Mouse (Mus musculus) gastrocnemius, adult 2 months (tissue): ENCODE data around the gene P3h1. TPM values are rescaled to one million over a fixed set of nuclear protein-coding genes. Genes with fewer than 3 reads are reported as not detected.
"Not testable (repeated sequence)": the region's sequence is repeated elsewhere in the genome, so short reads cannot be mapped to it uniquely, and the experiment has no call there.

Source experiments
- DNase-seq: peaks from one replicate; pipeline ENCODE4 v3.0.0; 2022
- H3K27ac ChIP-seq: fragments of 200-600 bp; 2 replicates; pipeline ENCODE4 v1.8.1; 2022; ENCODE audit warnings: mild to moderate bottlenecking
- H3K4me3 ChIP-seq: fragments of 200-600 bp; 2 replicates; pipeline ENCODE4 v1.8.1; 2022; ENCODE audit warnings: mild to moderate bottlenecking, moderate library complexity
- CTCF ChIP-seq: fragments of 200-600 bp; IDR thresholded peaks from 2 replicates; pipeline ENCODE4 v1.8.1; 2022; ENCODE audit warnings: antibody characterized with exemption, mild to moderate bottlenecking, moderate library complexity
- intact Hi-C: fragments of 180-260 bp; cut with DNase I; formaldehyde crosslinking; loops from one replicate; pipeline ENCODE4 v1.15.1; 2025
- total RNA-seq, 2 experiments: library from RNA; stranded (reverse); gene quantifications; 2 replicates each; pipeline ENCODE4 v1.2.3; 2021

P3h1 gene
- total RNA-seq, 2 experiments from 2014 or later, result 9.6 to 12.7 TPM

DNA sequence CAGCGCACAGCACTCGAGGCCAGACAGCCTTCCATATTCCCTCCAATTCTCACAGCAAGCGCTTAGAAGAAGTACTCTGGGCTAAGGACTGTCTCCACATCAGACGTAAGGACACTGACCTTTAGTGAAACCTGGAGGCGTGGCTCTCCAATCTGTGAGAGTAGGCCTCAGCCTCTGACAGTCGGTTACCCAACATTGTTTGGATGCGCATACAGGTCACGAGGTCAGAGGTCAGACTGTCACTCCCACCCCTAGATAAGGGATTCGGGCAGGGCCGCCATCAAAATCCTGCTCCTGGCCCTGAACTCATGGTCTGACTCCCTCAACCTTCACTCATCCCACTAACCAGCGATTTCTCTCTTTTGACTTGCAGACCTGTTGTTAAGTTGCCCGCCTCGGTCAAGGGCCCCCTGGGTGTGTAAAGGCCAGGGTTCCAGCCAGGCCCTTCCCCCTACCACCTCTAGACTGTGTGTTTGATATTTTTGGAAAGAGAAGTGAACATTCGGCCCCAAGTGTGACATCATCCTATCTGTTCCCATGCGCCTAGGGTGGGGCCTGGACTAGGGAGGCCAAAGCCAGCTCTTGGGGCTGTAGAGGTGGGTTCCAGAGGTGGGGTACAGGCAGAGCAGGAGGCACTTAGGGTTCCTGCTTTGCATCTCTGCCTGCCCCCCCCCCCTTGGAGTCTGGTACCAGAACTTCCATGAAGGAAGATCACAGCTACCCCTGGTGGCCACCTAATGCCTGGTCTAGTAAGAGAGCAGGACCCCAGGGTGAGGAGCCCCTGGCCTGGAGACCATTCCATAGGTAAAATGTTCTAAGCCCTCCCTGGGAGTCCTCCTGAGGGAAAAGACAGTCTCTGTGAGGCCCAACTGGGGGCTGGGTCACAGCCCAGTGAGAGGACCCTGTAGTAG, 26.9 kb downstream of the P3h1 start:
- Histone ChIP-seq H3K4me3 (no peak overlapping the region), H3K27ac (peak overlapping the region; percentile 73)
- no peak for DNase-seq
- TF ChIP-seq CTCF, result no peak
- intact Hi-C loops, result no loop called here

DNA sequence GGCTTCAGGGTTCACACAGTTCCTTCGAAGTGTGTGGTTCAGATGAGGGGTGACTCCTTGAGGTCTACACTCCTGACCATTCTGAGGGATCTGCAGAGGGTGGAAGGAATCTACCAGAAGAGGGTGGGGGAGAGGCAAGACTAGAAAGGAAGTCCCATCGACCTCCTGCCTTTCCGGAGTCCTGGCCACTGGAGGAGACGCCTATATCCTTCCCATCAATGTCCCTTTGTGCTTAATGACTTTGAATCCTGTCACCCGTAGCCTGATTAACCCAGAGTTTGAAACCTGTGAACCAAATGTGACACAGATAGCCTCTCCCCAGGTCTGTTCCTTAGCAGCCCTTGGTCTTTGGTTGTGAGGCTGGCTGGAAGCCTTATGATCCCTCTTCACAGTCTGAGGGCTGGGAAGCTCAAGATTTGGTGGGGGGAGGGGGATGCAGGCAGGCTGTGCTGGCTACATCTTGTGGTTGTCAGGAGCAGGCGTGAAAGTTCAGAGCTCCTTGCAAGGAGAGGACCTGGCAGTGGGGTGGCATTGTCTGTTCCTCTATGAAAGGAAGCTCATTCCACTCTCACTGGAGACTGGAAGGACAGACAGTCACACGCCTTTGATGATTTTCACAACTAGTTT, 28.5 kb downstream of the P3h1 start:
- no peak overlapping the region for H3K4me3 ChIP-seq
- DNase-seq, result no peak
- TF ChIP-seq CTCF, result no peak
- intact Hi-C loops, result no loop called here
- H3K27ac ChIP-seq, result peak overlapping the region; percentile 80

DNA sequence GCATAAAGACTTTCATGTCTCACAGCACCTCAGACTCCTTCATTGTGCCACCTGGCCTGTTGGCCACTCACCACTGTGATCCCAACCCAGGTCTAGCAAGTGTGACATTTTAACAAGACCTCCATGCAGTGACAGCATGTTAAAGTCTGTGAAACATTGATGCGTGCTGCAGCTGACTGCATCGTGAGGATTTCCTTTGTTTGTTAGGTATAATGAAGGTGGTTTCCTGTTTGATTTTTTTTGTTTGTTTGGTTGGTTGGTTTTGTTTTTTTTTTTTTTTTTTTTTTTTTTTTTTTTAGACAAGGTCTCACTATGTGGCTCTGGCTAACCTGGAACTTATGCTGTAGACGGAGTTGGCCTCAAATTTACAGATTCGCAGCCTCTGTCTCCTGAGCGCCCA, 29.8 kb downstream of the P3h1 start:
- intact Hi-C loops, result no loop called here
- TF ChIP-seq CTCF, result no peak
- H3K27ac ChIP-seq, result peak overlapping the region; percentile 80
- DNase-seq, result no peak
- no peak overlapping the region for H3K4me3 ChIP-seq

DNA sequence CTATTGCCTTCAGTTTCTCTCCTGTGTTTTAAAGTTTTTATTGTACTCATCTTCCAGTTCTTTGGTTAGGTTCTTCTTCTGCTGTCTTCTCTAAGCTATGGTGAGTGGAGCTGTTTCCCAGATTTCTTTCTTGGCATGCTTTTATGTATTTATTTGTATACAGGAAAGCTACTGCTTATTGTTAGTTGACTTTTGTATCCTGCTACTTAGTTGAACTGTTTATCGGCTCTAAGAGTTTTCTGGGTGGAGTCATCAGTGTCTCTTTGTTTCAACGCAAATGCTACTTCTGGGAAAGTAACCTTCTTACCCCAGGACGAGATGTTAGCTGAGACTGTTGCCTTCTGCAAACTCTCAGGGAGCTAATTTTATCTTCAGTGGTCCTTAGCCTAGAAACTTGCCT, 30.7 kb downstream of the P3h1 start:
- no peak for TF ChIP-seq CTCF
- intact Hi-C loops, result no loop called here
- Histone ChIP-seq H3K4me3 (no peak overlapping the region), H3K27ac (peak overlapping the region; percentile 80)
- no peak for DNase-seq

DNA sequence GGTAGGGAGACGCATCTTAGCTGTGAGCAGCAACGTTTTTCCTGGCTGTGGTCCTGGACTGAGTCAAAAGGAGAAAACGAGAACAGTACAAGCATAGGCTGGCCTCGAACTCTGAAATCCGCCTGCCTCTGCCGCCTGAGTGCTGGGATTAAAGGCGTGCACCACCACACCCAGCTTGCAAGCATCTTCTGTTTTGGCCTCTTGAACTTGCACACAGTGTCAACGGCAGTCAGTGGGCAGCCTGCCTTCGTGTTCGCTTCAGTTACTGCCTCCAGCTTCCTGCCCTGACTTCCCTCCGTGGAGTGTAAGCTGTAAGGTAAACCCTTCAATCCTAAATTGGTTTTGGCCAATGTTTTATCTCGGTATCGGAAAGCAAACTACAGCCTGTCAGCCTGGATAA, 33.9 kb downstream of the P3h1 start:
- intact Hi-C loops, result no loop called here
- no peak for TF ChIP-seq CTCF
- no peak overlapping the region for H3K4me3 ChIP-seq
- peak overlapping the region; percentile 31; the same call in 1 of the 2 replicates for H3K27ac ChIP-seq
- DNase-seq, result no peak

DNA sequence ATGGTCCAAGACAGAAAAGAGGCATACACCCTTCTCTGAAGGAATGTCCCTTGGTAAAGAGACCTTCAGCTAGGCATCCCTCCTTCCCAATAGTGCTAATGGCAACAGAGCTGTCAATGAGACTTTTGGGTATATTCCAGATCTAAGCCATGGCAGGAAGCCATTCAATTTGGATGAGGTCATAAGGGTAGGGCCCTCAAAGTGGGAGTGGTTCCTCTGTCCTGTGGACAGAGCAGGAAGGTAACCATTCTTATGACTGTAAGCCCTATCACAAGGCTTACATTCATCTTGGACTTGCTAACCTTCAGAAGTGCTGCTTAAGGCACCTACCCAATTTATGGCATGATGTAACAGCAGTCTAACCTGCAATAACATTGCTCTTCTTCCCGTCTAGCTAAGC, 41.9 kb downstream of the P3h1 start:
- Histone ChIP-seq H3K27ac (peak overlapping the region; percentile 87), H3K4me3 (peak overlapping the region; percentile 32; the same call in 1 of the 2 replicates)
- intact Hi-C loops, result no loop called here
- no peak for DNase-seq
- no peak for TF ChIP-seq CTCF

DNA sequence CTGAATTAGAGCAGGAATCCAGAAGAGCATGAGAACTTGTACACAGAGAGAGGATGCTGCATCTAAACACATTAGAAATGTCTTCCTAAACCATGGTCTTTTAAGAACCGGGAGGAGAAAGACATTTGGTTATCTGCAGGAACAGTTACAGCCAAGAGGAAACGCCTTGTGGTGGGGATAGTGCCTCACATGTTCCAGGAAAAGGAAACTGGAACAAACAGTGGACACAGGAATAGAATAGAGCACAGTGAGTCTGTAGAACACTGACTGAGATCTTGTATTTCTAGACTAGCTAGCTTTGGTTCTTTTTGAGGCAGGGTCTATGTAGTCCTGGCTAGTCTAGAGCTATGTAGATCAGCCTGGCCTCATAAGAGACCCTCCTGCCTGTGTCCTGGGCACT, 42.5 kb downstream of the P3h1 start:
- Histone ChIP-seq H3K4me3 (peak overlapping the region; percentile 32; the same call in 1 of the 2 replicates), H3K27ac (peak overlapping the region; percentile 87)
- intact Hi-C loops, result no loop called here
- DNase-seq, result no peak
- peak; percentile 8; the same call in 1 of the 2 replicates for TF ChIP-seq CTCF

DNA sequence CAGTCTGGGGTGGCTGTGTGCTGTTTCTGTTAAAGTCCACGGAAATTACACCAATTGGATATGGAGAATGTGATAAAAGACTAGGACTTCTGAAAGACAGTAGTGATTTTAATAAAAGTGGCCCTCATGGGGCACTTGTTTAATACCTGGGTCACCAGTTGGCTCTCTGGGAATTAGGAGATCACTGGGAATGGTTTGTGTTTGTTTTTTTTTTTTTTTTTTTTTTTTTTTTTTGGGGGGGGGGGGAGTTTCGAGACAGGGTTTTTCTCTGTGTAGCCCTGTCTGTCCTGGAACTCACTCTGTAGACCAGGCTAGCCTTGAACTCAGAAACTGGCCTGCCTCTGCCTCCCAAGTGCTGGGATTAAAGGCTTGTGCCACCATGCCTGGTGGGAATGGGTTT, 43.0 kb downstream of the P3h1 start:
- Histone ChIP-seq H3K27ac (peak overlapping the region; percentile 87), H3K4me3 (peak overlapping the region; percentile 24; the same call in 1 of the 2 replicates)
- TF ChIP-seq CTCF, result no peak
- intact Hi-C loops, result no loop called here
- no peak for DNase-seq

DNA sequence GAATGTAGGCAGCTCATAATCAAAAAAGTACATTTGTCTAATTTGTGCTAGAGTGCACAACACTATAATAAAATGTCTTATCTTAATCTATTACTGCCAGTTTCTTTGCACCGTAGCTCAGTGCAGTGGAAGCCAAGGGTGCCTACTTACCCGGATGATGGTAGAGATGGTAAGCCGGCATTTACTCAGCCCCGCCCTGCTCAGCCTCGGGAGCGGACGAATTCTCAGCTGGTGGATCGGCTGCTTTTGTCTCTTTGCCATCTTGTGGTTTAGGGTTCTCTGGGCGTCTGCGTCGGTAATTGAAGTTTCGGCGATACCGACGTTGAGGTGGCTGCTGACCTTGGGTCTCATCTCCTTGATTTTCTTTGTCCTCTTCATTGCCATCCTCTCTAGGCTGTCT, 46.1 kb downstream of the P3h1 start:
- not testable (repeated sequence) for H3K4me3 ChIP-seq, DNase-seq

DNA sequence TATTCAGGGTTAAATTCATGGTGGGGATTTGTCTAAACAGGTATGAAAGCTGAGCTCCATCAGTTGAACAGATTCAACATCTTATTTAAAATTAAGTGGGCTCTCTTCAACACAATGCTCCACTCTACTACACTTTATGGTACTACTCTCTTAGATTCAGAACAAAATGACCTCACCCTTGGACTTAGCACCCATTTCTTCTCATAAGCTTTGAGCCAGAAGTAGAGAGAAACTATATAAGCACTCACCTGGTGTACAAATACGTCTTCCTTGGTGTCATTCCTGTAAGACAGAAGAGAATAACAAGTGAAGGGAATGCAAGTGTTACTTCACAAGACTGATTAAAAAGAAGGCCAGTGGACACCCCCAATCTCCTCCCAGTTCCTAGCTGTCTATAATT, 52.1 kb downstream of the P3h1 start:
- intact Hi-C loops, result no loop called here
- no peak for TF ChIP-seq CTCF
- DNase-seq, result no peak
- Histone ChIP-seq H3K27ac (no peak overlapping the region), H3K4me3 (no peak overlapping the region)

More for the DNA sequence above, 46.1 kb downstream of the P3h1 start:
- intact Hi-C loops, H3K27ac ChIP-seq: not testable (repeated sequence)

DNA sequence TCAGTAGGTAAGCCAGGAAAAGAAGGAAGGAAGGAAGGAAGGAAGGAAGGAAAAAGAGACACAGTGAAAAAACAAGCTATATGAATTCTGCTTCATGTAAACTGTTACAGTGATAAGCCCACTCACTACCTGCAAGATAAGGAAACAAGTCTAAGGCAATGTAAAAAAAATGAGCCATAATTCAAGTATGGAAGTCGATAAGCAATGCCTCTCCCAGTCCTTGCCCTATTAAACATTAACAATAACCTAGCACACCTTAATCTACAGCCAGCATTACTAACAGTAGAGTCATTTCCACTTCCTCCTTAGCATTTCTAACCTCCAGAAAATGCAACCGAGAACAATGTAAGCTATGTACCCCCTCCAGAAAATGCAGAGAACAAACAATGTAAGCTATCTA, 52.6 kb downstream of the P3h1 start:
- TF ChIP-seq CTCF, result no peak
- no peak for DNase-seq
- H3K4me3 ChIP-seq, result no peak overlapping the region
- intact Hi-C loops, result no loop called here
- no peak overlapping the region; the same call in 1 of the 2 replicates for H3K27ac ChIP-seq

DNA sequence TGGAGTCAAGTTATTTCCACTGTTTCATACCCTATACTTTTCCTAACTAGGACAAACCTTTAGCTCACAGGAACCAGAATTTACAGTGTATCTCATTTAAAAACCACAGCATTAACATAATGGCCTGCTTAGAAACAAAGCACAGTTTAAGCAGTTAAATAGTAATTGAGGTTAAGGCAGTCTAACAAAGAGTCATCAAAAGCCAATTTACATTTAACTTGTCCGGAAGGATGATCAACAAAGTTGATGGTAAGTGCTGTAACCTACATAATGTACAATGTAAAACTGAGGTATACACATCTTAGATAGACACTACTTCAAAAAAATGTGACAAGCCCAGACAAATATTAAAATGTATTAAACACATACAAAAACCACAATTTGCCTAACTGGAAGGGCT, 59.2 kb downstream of the P3h1 start:
- intact Hi-C loops, result loop anchor here (5.0 kb wide), 1 partner anchor 45 kb away; no protein-coding TSS in a partner anchor
- peak overlapping the region; percentile 96 for H3K4me3 ChIP-seq
- DNase-seq, result no peak
- no peak for TF ChIP-seq CTCF
- H3K27ac ChIP-seq, result 0 out of 2 replicates have a peak overlapping the region, but pooled peaks have one; percentile 28
